Mouse (Mus musculus): Measurements from ENCODE around the gene Zfpm1.

DNA sequence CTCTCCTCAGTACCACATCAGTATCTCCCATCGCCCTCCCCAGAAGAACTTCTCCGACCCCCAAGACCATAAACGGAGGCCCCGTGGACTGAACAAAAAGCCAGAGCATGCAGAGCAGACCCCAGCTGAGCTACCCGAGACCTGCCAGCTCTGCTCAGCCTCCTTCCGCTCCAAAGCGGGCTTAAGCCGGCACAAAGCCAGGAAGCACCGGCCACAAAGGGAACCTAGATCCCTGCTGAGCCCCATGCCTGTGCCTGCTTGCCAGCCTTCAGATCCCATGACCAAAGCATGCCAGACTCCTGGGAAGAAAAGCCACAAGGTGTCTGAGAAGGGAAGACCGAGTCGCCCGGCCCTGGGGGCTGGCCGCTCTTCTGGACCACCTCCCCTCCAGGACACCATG lies 15.1 kb upstream of the Zfpm1 start:
- TF ChIP-seq EP300 (optimal IDR thresholded peaks at IDR 0.05) (no peak), CTCF (IDR thresholded peaks at IDR 0.05; ENCODE audit: low read depth) (no peak)
